Mouse (Mus musculus) forebrain, postnatal 0 days (tissue): ENCODE data around the gene Hgd. TPM values are rescaled to one million over a fixed set of nuclear protein-coding genes. Genes with fewer than 3 reads are reported as not detected.

Experiments
- ATAC-seq: fragments of 200-750 bp; cut with Nextera tagmentation; 2 replicates; pipeline ENCODE4 v1.8.0; 2017; ENCODE audit warnings: mild to moderate bottlenecking, moderate library complexity
- DNase-seq: peaks from one replicate; pipeline ENCODE4 v3.0.0-alpha.2; 2015
- H3K27ac ChIP-seq: fragments of 300-500 bp; sonication (generic); 2 replicates; pipeline ENCODE4 v1.5.1; 2014; ENCODE audit warnings: low read depth, mild to moderate bottlenecking, antibody characterized with exemption, low read length, moderate library complexity, mixed read lengths
- H3K27me3 ChIP-seq: fragments of 300-500 bp; sonication (generic); 2 replicates; pipeline ENCODE4 v1.6.1; 2014; ENCODE audit warnings: mild to moderate bottlenecking, low read length, mixed read lengths; ENCODE audit not compliant: insufficient read depth
- H3K36me3 ChIP-seq: fragments of 300-500 bp; sonication (generic); 2 replicates; pipeline ENCODE4 v1.6.1; 2014; ENCODE audit warnings: mild to moderate bottlenecking, moderate library complexity; ENCODE audit not compliant: insufficient read depth
- H3K4me1 ChIP-seq: fragments of 300-500 bp; sonication (generic); 2 replicates; pipeline ENCODE4 v1.6.1; 2014; ENCODE audit warnings: antibody characterized with exemption; ENCODE audit not compliant: insufficient read depth
- H3K4me2 ChIP-seq: fragments of 300-500 bp; sonication (generic); 2 replicates; pipeline ENCODE4 v1.6.1; 2014; ENCODE audit warnings: low read depth, mild to moderate bottlenecking, moderate library complexity
- H3K4me3 ChIP-seq: fragments of 300-500 bp; sonication (generic); 2 replicates; pipeline ENCODE4 v1.5.1; 2014; ENCODE audit warnings: low read depth, low read length, mixed read lengths
- H3K9ac ChIP-seq: fragments of 300-500 bp; sonication (generic); 2 replicates; pipeline ENCODE4 v1.6.1; 2014; ENCODE audit warnings: mild to moderate bottlenecking
- H3K9me3 ChIP-seq: fragments of 300-500 bp; sonication (generic); 2 replicates; pipeline ENCODE4 v1.6.1; 2016; ENCODE audit warnings: low read length
- CTCF ChIP-seq: sonication (generic); IDR thresholded peaks from 2 replicates; pipeline ENCODE4 v1.5.1; 2016; ENCODE audit warnings: antibody characterized with exemption, control low read depth, low read depth
- WGBS: fragments of 180-500 bp; shearing (Covaris S2); extraction: QIAGEN DNeasy Blood & Tissue Kit; methylation state at CpG from one replicate; pipeline ENCODE4 v1.1.7; 2014; 5-methylcytosine and 5-hydroxymethylcytosine counted together
- polyA plus RNA-seq: library from polyadenylated mRNA; unstranded; fragments of >200 nt; fragmentation: Nextera tagmentation; extraction: Ambion mirVana; gene quantifications from 2 replicates; pipeline ENCODE4 v1.2.1, GENCODE M21; 2015
- total RNA-seq: library from RNA; depleted of rRNA; stranded (reverse); fragments of >200 nt; gene quantifications from 2 replicates; pipeline ENCODE4 v1.2.3, GENCODE M21; 2014

Hgd gene
- total and polyA plus RNA-seq, 2 experiments from 2014 or later = not detected

DNA sequence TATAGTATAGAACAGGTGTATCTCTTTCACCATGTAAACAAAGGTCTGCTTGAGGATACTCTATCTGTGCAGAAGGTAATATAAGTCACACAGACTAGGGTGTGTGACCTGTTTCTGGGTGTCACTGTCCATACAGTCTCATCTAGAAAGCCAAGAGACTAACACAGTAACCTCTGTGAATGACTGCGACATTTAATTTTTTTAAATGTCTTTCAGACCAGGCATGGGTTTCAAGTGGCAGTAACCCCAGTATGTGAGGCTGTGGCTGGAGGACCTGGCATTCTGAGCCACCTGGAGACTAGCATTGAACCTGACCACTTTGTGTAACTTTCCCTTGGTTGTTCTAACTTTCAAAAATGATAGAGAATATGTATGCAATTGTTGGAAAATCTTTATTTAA lies 73.1 kb downstream of the Hgd start:
- Histone ChIP-seq H3K9ac (peak overlapping the region; percentile 80; the same call in 1 of the 2 replicates), H3K27ac (no peak overlapping the region), H3K9me3 (no peaks in the 10 kb centered on the region), H3K4me2 (peak overlapping the region; percentile 58), H3K4me3 (peak overlapping the region; percentile 79; the same call in 1 of the 2 replicates), H3K27me3 (no peaks in the 10 kb centered on the region), H3K4me1 (peaks cover 16% of the 10 kb centered on the region; the same call in 1 of the 2 replicates), H3K36me3 (peaks cover 3% of the 10 kb centered on the region; the same call in 1 of the 2 replicates)
- ATAC-seq (no peak), DNase-seq (no peak)
- TF ChIP-seq CTCF = no peak
- 84% methylated on average over 1 of the region's 1 CpGs for WGBS

DNA sequence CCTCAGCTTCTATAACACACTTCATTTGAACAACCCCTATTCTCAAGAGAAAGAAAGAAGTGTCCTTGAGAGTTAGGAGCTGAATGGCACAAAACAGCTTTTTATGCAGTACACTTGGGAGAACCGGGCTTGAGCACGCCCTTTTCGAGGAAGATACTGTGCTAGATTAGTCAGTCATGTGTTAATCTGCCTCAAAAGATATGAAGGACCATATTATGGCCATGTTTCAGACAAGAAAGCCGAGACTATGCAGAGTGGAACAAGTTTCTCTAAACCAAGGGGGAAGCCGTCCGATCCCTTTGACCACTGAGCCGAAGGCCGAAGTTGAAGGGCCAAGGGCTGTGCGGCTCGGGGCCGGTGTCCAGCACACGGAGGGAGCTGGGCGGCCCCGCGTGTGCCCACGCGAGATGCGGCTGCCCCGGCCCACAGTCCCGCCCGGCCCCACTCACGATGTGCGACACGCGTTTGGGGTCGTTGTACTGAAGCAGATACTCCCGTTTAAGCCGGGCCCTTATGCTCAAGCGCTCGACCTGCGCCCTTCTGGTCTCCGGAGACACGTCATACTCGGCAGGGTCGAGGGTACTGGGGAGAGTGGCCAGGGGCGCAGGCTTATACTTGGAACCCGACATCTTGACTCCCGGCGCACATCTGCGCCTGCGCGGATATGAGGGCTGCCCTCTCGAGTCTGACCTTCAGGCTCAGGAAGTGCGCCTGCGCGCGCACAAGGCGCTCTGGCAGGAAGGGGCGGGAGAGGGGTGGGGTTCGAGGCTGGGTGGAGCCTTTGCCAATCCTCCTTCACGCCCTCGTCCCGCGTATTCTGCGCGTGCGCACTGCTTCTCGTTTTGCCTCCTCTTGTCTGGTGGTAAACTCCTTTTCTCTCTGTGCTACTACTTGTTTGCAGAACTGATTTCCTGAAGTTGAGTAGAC lies 74.0 kb downstream of the Hgd start, which contains the start of gene Ndufb4:
Gene Ndufb4, minus strand, starts transcription at position 723 of the 927 bp plus-strand sequence.
- Histone ChIP-seq H3K4me1 (peaks cover 16% of the 10 kb centered on the region; the same call in 1 of the 2 replicates), H3K4me3 (peak within 1 kb of the TSS; percentile 79), H3K9ac (peak within 1 kb of the TSS; percentile 80), H3K27me3 (no peaks in the 10 kb centered on the region), H3K9me3 (no peaks in the 10 kb centered on the region), H3K27ac (peak within 1 kb of the TSS; percentile 81), H3K4me2 (peak within 1 kb of the TSS; percentile 58), H3K36me3 (no peaks in the 10 kb centered on the region)
- no peak for TF ChIP-seq CTCF
- ATAC-seq = peak; percentile 97
- WGBS = under 1% methylated on average over 51 of the region's 58 CpGs
- DNase-seq = peak; percentile 99

DNA sequence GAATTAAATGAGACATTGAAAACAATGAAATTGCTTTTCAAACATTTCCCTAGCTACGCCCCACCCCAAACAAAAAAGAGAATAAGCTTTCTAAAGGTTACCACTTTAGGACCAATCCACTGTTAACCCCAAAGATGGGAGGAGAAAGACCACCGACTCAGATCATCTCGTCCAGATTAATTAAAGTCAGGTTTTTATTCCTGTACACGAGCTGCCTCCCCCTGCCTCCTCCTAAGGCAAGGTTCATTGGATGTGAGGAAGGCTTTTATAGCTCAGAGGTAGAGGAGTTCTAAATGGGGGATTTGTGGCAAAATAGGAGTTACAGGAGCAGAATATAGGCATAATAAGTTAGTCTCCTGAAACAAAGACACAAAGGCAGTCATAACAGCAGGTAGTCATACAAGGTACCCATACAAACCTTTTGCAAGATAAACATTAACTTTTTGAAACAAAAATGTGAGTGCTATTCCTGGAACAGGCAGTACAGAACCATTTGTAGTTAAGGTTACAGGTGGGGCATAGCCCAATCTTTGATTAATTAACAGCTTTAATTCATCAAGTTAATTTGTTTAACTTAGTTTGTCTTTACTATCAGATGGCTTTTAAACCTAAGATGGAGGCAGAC lies 75.0 kb downstream of the Hgd start:
- WGBS = 68% methylated on average over 4 of the region's 4 CpGs
- Histone ChIP-seq H3K27ac (0 out of 2 replicates have a peak overlapping the region, but pooled peaks have one; percentile 51), H3K9me3 (no peaks in the 10 kb centered on the region), H3K4me1 (peaks cover 16% of the 10 kb centered on the region; the same call in 1 of the 2 replicates), H3K36me3 (no peaks in the 10 kb centered on the region), H3K27me3 (no peaks in the 10 kb centered on the region), H3K9ac (no peak overlapping the region), H3K4me2 (peak overlapping the region; percentile 46), H3K4me3 (peak overlapping the region; percentile 79; the same call in 1 of the 2 replicates)
- no peak for TF ChIP-seq CTCF
- DNase-seq = no peak
- ATAC-seq = no peak

DNA sequence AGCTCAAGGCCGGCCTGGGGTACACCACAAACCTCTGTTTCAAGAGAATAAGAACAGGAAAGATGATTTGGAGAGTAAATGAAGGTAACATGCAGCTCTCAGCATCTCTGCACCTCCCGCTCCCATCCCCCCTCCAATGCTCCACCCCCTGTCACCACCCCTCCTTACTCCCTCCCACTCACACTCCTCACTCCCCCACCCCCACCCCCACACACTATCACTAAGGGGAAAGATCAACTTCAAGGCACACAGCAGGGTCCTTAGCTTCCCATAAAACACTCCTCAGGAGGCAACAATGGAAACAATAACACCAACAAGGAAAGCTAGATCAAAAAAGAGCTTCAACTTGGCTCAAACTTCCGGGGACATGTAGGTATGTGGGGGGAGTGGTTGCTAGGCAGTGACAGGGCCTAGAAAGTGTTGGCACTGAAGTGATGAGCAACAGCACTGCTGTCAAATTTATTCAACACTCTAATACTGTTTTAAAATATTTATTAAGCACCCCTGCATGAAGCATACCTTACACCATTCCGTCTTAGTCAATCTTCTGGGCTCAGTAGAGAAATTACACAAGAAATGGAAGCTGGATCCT lies 75.9 kb downstream of the Hgd start:
- H3K4me1 ChIP-seq = peaks cover 16% of the 10 kb centered on the region; the same call in 1 of the 2 replicates
- no peak overlapping the region for H3K9ac ChIP-seq
- no peak for ATAC-seq
- WGBS = 29% methylated on average over 4 of the region's 4 CpGs
- no peak for TF ChIP-seq CTCF
- no peak overlapping the region for H3K27ac ChIP-seq
- no peaks in the 10 kb centered on the region for H3K36me3 ChIP-seq
- H3K4me3 ChIP-seq = no peak overlapping the region
- H3K27me3 ChIP-seq = no peaks in the 10 kb centered on the region
- no peaks in the 10 kb centered on the region for H3K9me3 ChIP-seq
- no peak for DNase-seq
- no peak overlapping the region for H3K4me2 ChIP-seq

DNA sequence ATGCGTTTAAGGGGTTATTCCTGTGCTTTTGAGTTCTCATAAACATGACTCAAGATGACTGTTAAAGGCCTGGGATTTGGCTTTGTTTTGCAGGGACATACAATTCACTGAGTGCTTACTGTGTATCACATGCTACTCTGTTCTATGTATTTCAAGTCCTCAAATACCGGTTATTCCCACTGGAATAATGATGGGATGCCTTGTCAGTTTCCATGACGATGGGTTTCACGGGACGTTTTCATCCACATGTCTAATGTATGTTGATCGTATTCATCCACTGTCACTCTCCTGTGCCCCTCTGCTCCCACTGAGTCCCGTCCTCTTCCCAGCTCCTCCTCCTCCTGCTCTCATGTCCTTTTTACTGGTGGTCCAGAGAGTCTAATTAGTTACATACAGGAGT lies 76.8 kb downstream of the Hgd start:
- Histone ChIP-seq H3K27me3 (no peaks in the 10 kb centered on the region), H3K9me3 (no peaks in the 10 kb centered on the region), H3K36me3 (no peaks in the 10 kb centered on the region), H3K4me2 (no peak overlapping the region), H3K27ac (no peak overlapping the region), H3K4me3 (no peak overlapping the region), H3K9ac (no peak overlapping the region), H3K4me1 (peaks cover 16% of the 10 kb centered on the region; the same call in 1 of the 2 replicates)
- TF ChIP-seq CTCF = no peak
- ATAC-seq (no peak), DNase-seq (no peak)
- WGBS = 43% methylated on average over 7 of the region's 7 CpGs

DNA sequence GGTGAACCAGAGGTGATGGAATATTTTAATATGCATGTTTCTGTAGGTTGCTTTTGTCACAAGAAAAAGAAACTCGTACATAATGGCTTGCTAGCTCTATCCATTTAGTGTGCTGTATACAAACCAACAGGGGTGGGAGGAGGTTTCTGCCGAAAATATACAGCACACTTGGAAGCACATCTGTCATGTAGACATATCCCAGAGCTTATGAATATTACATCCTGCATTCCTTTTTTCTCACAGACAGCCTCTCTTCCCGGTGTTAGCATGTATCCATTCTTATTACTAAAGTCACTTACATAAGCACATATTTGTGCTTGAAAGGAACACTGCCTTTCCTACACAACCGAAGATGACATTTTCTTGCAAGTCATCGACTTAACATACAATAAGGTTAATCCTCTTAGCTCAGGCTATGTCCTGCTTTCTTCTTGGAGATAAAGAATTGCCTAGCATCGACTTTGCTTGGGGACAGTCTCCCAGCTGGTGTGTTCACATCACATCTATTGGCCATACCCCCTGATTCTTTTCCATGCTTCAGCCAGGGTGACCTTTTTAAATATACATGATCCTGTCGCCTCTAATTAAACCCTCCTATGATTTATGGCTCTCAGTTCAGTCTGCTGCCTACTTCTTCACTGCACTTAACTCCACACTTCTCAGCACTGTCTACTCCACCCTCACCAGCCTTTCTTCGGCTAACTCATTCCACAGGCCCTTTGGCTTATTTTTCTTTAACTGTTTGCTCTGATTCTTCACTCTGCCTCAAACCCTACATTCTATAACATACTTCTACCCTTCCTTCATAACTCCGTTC lies 83.9 kb downstream of the Hgd start:
- Histone ChIP-seq H3K9me3 (no peaks in the 10 kb centered on the region), H3K4me3 (no peak overlapping the region), H3K36me3 (no peaks in the 10 kb centered on the region), H3K9ac (no peak overlapping the region), H3K4me1 (no peaks in the 10 kb centered on the region), H3K27me3 (no peaks in the 10 kb centered on the region), H3K27ac (no peak overlapping the region), H3K4me2 (no peak overlapping the region)
- 65% methylated on average over 9 of the region's 9 CpGs for WGBS
- no peak for TF ChIP-seq CTCF
- ATAC-seq (peak; percentile 23; the same call in 1 of the 2 replicates), DNase-seq (no peak)
